Mouse (Mus musculus): ENCODE data around the gene Cnpy1.
A peak's percentile ranks its signal among the peaks of the same experiment; 100 is the strongest.

Gene Cnpy1

GRCm38 (mm10) chr5:28245574-28245973 lies at the start of gene Cnpy1:
Gene Cnpy1 (minus strand): TSS chr5:28245806.
- no peak for DNase-seq (ENCODE audit: low read depth)

DNA sequence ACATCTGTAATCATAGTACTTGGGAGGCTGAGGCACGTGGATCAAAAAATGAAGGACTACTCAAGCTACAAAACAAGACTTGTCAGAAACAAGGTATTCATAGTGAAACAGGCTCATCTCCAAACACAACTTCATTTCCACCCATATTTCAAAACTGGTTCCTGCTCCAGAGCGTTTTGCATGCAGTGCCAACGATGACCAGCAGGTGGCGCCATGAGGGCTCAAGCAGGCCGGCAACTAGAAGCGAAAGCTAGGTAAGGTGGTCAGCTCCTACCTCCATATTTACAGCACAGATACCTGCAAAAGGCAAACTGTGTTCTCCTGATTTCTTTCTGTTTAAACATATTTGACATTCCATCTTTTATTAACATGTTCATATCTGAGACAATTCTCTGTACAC lies 48.4 kb upstream of the Cnpy1 start:
- DNase-seq (ENCODE audit: low read depth) = peak; percentile 89

- no peak for DNase-seq (ENCODE audit: low read depth)
These were observed 46.7 kb upstream of the Cnpy1 start for GRCm38 (mm10) chr5:28292281-28292680.

- no peak for DNase-seq (ENCODE audit: low read depth)
These were observed 45.7 kb upstream of the Cnpy1 start for GRCm38 (mm10) chr5:28291118-28291850.

- no peak for DNase-seq (ENCODE audit: low read depth)
These were observed 45.0 kb upstream of the Cnpy1 start for GRCm38 (mm10) chr5:28290630-28291029.

- no peak for DNase-seq (ENCODE audit: low read depth)
These were observed 43.5 kb upstream of the Cnpy1 start for GRCm38 (mm10) chr5:28289111-28289510.

DNA sequence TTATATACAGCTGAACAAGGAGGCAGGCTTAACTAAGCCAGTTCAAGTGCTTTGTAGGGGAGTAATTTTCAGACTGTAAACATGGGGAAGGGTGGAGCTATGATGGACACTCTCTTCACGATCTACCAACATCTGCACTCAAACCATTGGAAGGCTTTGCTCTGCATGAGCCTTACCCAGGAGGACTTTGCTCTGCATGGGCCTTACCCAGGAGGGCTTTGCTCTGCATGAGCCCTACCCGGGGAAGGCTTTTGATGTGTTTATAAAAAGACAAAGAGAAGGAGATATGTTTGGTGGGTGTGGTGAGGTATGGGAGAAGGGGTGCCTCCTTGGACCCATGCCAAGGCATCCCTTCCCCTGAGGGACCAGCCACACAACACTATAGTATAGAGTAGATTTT lies 31.7 kb upstream of the Cnpy1 start:
- no peak for DNase-seq (ENCODE audit: low read depth)

- DNase-seq (ENCODE audit: low read depth) = no peak
These were observed 27.2 kb upstream of the Cnpy1 start for GRCm38 (mm10) chr5:28272836-28273235.

- peak; percentile 54 for DNase-seq (ENCODE audit: low read depth)
These were observed 23.9 kb upstream of the Cnpy1 start for GRCm38 (mm10) chr5:28269469-28269991.

GRCm38 (mm10) chr5:28267576-28267975 lies 22.0 kb upstream of the Cnpy1 start:
- DNase-seq (ENCODE audit: low read depth) = no peak

- no peak for DNase-seq (ENCODE audit: low read depth)
These were observed 20.0 kb upstream of the Cnpy1 start for GRCm38 (mm10) chr5:28265653-28266052.

DNA sequence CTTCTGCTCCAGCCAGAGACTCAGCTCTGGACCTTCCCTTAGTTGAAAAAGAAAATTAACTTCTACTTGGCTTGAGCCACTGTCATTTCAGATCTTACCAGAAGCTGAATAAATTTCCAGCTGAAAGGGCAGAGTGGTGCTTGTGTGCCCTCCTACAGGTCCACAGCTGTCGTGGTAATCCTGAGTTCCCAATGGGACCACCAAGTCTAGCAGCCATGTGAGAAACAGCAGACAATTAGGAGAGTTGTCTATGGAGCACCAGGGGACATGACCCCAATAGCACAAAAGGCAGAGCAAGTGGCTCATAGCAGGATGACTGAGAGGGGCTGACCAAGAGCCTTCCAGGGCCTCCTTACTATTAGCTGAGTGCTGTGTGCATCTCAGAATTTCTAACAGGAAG lies 18.2 kb upstream of the Cnpy1 start:
- no peak for DNase-seq (ENCODE audit: low read depth)

DNA sequence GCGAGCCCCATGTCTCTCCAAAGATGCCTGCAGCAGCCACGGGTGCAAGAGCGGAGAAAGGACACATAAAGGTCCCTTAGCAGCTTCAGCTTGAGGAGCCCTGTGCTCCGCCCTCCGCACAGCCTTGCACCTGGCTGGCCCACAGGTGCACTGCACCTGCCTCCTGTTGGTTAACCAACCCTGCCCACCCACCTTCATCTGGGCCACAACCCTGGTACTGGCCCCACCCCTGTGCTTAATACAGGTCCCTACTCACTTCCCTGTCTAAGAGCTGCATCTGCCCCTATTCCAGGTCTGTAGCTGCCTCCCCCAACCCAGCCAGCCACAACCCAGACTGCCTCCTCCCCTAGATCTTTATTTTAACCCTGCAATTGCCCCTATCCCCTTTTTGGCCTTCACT lies 16.5 kb upstream of the Cnpy1 start:
- DNase-seq (ENCODE audit: low read depth) = no peak

- no peak for DNase-seq (ENCODE audit: low read depth)
These were observed 14.3 kb upstream of the Cnpy1 start for GRCm38 (mm10) chr5:28259939-28260338.

GRCm38 (mm10) chr5:28259385-28259784 lies 13.8 kb upstream of the Cnpy1 start:
- no peak for DNase-seq (ENCODE audit: low read depth)

GRCm38 (mm10) chr5:28257816-28258215 lies 12.2 kb upstream of the Cnpy1 start:
- no peak for DNase-seq (ENCODE audit: low read depth)

DNA sequence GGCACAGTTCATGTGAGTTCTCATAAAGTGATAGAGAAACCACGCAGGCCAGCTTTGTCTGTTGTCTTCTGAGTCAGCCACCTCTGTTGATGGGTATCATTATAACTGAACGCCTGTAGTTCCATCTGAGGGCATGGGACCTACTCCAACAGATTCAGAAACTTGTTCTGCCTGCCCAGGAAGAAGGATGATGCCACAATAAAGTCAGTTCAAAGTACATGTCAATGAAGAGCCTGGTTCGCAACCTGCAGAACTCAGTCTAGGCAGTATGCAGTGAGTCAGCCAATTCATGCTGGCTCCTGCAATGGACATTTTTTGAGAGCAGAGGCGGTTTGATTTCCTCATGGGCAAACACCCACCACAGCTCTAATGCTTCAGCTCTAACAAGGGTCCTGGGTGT lies 7.4 kb upstream of the Cnpy1 start:
- DNase-seq (ENCODE audit: low read depth) = no peak

GRCm38 (mm10) chr5:28252260-28252659 lies 6.7 kb upstream of the Cnpy1 start:
- no peak for DNase-seq (ENCODE audit: low read depth)

- no peak for DNase-seq (ENCODE audit: low read depth)
These were observed 5.7 kb upstream of the Cnpy1 start for GRCm38 (mm10) chr5:28251211-28251764.

DNA sequence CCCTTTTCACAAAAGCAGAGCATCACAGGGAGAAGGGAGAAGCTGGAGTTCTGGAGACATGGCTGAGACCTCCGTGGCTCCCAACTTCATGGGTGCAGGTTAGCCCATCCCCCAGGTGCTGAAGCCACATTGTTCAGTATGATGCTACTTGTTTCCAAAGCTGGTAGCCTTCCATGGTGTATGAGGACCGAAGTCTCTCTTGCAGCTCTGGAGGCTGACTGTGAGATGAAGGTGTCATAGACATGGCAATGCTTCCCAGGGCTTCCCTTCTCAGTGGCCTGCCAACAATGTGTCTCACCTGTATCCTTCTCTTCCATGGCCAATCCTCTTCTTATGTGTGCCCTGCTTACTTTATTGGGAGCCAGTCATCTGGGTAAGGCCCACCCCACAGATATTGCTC lies 4.9 kb upstream of the Cnpy1 start:
- DNase-seq (ENCODE audit: low read depth) = no peak

- no peak for DNase-seq (ENCODE audit: low read depth)
These were observed 485 bp downstream of the Cnpy1 start for GRCm38 (mm10) chr5:28245121-28245520.

DNA sequence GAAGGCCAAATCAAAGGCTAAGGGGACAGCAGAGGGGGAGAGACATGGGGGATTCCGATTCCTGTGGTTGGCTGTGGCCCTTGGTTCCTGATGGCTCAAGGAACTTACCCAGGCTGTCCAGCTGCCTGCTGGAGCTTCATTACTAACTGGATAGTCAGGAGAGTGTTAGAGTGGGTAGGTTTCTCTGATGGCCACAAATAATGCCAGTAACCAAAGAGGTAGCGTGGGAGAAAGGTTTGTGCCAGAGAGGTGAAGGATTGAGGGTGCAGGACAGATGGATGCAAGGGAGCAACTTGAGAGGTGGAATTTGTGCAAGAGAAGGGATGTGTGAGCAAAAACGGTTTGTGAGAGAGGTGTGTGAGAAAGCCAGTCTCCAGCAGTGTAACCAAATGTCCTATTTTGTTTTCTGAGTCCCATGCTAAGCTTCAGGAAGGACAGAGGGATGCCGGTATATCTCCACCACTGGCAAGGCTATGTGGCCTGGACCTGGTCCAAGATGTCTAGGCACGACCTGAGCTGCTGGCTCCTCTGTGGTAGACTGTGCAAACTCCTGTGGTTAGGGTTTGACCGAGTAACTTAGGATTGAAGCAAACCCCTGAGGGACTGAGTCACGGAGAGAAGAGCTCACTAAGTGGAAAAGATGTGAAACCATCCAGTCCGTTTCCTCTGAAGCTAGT lies 2.0 kb downstream of the Cnpy1 start:
- DNase-seq (ENCODE audit: low read depth) = no peak

GRCm38 (mm10) chr5:28241423-28241822 lies 4.2 kb downstream of the Cnpy1 start:
- no peak for DNase-seq (ENCODE audit: low read depth)

All from induced T-regulatory cell, adult 2 months (primary cell).